Mouse (Mus musculus): Measurements from ENCODE around the gene Plcb2.
A peak's percentile ranks its signal among the peaks of the same experiment; 100 is the strongest.

Plcb2 gene

GRCm38 (mm10) chr2:118751896-118752791 lies 23.9 kb upstream of the Plcb2 start:
- DNase-seq (ENCODE audit: low spot score in 2 of 2): no peak

GRCm38 (mm10) chr2:118750476-118750875 lies 22.2 kb upstream of the Plcb2 start:
- no peak for DNase-seq (ENCODE audit: low spot score in 2 of 2)

- DNase-seq (ENCODE audit: low spot score in 2 of 2): no peak
Observed at GRCm38 (mm10) chr2:118749341-118749884, 21.2 kb upstream of the Plcb2 start.

GRCm38 (mm10) chr2:118747301-118747960 lies 19.2 kb upstream of the Plcb2 start:
- no peak for DNase-seq (ENCODE audit: low spot score in 2 of 2)

- peak; percentile 42 to 45 for DNase-seq (ENCODE audit: low spot score in 2 of 2)
Observed at GRCm38 (mm10) chr2:118745915-118746901, 18.0 kb upstream of the Plcb2 start.

- DNase-seq (ENCODE audit: low spot score in 2 of 2): peak; percentile 93 to 94
Observed at GRCm38 (mm10) chr2:118745232-118745884, 17.1 kb upstream of the Plcb2 start, which contains the start of gene Inafm2. Inafm2 (plus strand) TSS chr2:118745758.

GRCm38 (mm10) chr2:118744621-118745020 lies 16.4 kb upstream of the Plcb2 start:
- no peak for DNase-seq (ENCODE audit: low spot score in 2 of 2)

GRCm38 (mm10) chr2:118743261-118743943 lies 15.2 kb upstream of the Plcb2 start:
- peak in 1 of 2 experiments; percentile 51 for DNase-seq (ENCODE audit: low spot score in 2 of 2)

GRCm38 (mm10) chr2:118741183-118741582 lies 12.9 kb upstream of the Plcb2 start:
- DNase-seq (ENCODE audit: low spot score in 2 of 2): no peak

GRCm38 (mm10) chr2:118740341-118740740 lies 12.1 kb upstream of the Plcb2 start:
- no peak for DNase-seq (ENCODE audit: low spot score in 2 of 2)

- DNase-seq (ENCODE audit: low spot score in 2 of 2): no peak
Observed at GRCm38 (mm10) chr2:118733341-118733740, 5.1 kb upstream of the Plcb2 start.

GRCm38 (mm10) chr2:118731981-118732380 lies 3.7 kb upstream of the Plcb2 start:
- DNase-seq (ENCODE audit: low spot score in 2 of 2): no peak

GRCm38 (mm10) chr2:118730622-118730915 lies 2.3 kb upstream of the Plcb2 start:
- peak; percentile 56 to 71 for DNase-seq (ENCODE audit: low spot score in 2 of 2)

- no peak for DNase-seq (ENCODE audit: low spot score in 2 of 2)
Observed at GRCm38 (mm10) chr2:118729816-118730621, 1.8 kb upstream of the Plcb2 start.

GRCm38 (mm10) chr2:118729194-118729593 lies 956 bp upstream of the Plcb2 start:
- peak in 1 of 2 experiments; percentile 45 for DNase-seq (ENCODE audit: low spot score in 2 of 2)

GRCm38 (mm10) chr2:118727911-118728310 lies 327 bp downstream of the Plcb2 start:
- DNase-seq (ENCODE audit: low spot score in 2 of 2): no peak

- no peak for DNase-seq (ENCODE audit: low spot score in 2 of 2)
Observed at GRCm38 (mm10) chr2:118726873-118727272, 1.4 kb downstream of the Plcb2 start.

- no peak for DNase-seq (ENCODE audit: low spot score in 2 of 2)
Observed at GRCm38 (mm10) chr2:118725511-118725910, 2.7 kb downstream of the Plcb2 start.

GRCm38 (mm10) chr2:118723693-118724486 lies 4.3 kb downstream of the Plcb2 start:
- no peak for DNase-seq (ENCODE audit: low spot score in 2 of 2)

All from spleen, postnatal 36 days (tissue).